Mouse (Mus musculus) small intestine, adult 2 months (tissue): ENCODE results near the gene Atg4d.

Source experiments
- CTCF ChIP-seq: fragments of 200-500 bp; IDR thresholded peaks from 2 replicates; pipeline ENCODE4 v1.5.1; 2012; ENCODE audit warnings: low read depth, mild to moderate bottlenecking, control low read depth, inconsistent platforms, low read length, moderate library complexity, mixed read lengths; ENCODE audit not compliant: insufficient replicate concordance, insufficient read length; ENCODE audit errors: extremely low read depth
- POLR2A ChIP-seq: fragments of 200-500 bp; IDR thresholded peaks from 2 replicates; pipeline ENCODE4 v1.6.1; 2012; ENCODE audit warnings: low read depth, mild to moderate bottlenecking, control low read depth, inconsistent platforms, low read length, moderate library complexity

- TF ChIP-seq CTCF (no peak), POLR2A (no peak)
Measured at GRCm38 (mm10) chr9:21272391-21272790, 7.3 kb downstream of the Atg4d start.
